23 mouse cellular contexts compared by ENCODE assay signal in the genomic region with DNA sequence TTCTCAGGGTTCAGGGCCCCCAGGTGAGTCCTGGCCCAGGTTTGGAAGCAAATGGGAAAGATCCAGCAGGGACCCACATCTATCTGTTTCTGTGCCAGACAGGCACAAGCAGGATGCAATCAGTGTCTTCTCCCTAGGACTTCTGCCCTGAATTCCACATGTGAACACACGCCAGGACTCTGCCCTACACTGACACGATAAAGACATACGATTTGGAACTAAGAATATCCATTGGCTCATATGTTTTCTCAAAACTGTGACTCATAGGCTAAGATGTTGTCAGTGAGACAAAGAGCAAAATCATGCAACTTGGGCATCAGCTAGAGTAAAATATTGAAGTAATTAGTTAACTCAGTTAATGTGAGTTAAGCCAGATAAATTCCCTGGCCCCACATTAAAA.
"Had no signal": no experiment of that assay in that cellular context is flagged by ENCODE, and none has a peak within 500 bp of the region (broad histone marks: within the 10 kb centered on the region; RNA-seq: fewer than 3 reads in every experiment).

No protein-coding gene starts in this region.

- H3K9ac ChIP-seq: kidney, embryonic 15.5 days; limb, embryonic 12.5 days; limb, embryonic 15.5 days; liver, embryonic 14.5 days; liver, postnatal 0 days; lung, embryonic 14.5 days; midbrain, embryonic 13.5 days; neural tube, embryonic 13.5 days had no signal

- DNase-seq: kidney, adult 8-10 months; kidney, postnatal 10 days; kidney, postnatal 36 days; layer of hippocampus, postnatal 36 days; liver, postnatal 0 days; lung, embryonic 14.5 days; retina, postnatal 1 day; thymus, adult 2 months; thymus, postnatal 14 days had no signal

- H3K27me3 ChIP-seq: kidney, embryonic 15.5 days; limb, embryonic 12.5 days; limb, embryonic 15.5 days; megakaryocyte, embryonic 14.5 days; midbrain, embryonic 13.5 days; neural tube, embryonic 13.5 days had no signal

- H3K4me2 ChIP-seq: kidney, embryonic 15.5 days; limb, embryonic 12.5 days; limb, embryonic 15.5 days; liver, embryonic 11.5 days; lung, embryonic 14.5 days; midbrain, embryonic 13.5 days; neural tube, embryonic 13.5 days had no signal

- H3K4me1 ChIP-seq: megakaryocyte, embryonic 14.5 days had no signal

- H3K9me3 ChIP-seq: kidney, embryonic 15.5 days; limb, embryonic 12.5 days; limb, embryonic 15.5 days; midbrain, embryonic 10.5 days; midbrain, embryonic 13.5 days; neural tube, embryonic 13.5 days had no signal

- H3K36me3 ChIP-seq: kidney, embryonic 15.5 days; limb, embryonic 12.5 days; limb, embryonic 15.5 days; midbrain, embryonic 10.5 days; midbrain, embryonic 13.5 days; neural tube, embryonic 13.5 days had no signal

- H3K4me3 ChIP-seq: kidney, embryonic 15.5 days; left cerebral cortex, adult 2 months; limb, embryonic 12.5 days; limb, embryonic 15.5 days; megakaryocyte, embryonic 14.5 days; midbrain, embryonic 10.5 days; midbrain, embryonic 13.5 days; myocyte; neural tube, embryonic 13.5 days had no signal

- ATAC-seq: liver, postnatal 0 days; lung, postnatal 0 days; midbrain, embryonic 13.5 days; midbrain, embryonic 16.5 days had no signal

- H3K27ac ChIP-seq: kidney, embryonic 15.5 days; left cerebral cortex, adult 2 months; limb, embryonic 12.5 days; limb, embryonic 15.5 days; liver, embryonic 14.5 days; macrophage; midbrain, embryonic 13.5 days; neural tube, embryonic 13.5 days had no signal
